Mouse (Mus musculus) cerebellum, postnatal 36 days (tissue): ENCODE data around the gene Gm10160.

Experiments
- DNase-seq, 2 experiments: peaks; one replicate each; pipeline ENCODE4 v3.0.0; 2021 to 2022; ENCODE audit warnings: mixed read lengths in 2 of 2

Gm10160 gene

GRCm38 (mm10) chr7:81825381-81825780 lies 30.2 kb downstream of the Gm10160 start:
- DNase-seq, result no peak

- no peak for DNase-seq
Measured at GRCm38 (mm10) chr7:81824906-81825305, 30.7 kb downstream of the Gm10160 start.

GRCm38 (mm10) chr7:81806067-81806466 lies 49.5 kb downstream of the Gm10160 start:
- DNase-seq, result no peak
